Mouse (Mus musculus) MEL (cell line): ENCODE results near the gene Tfap2d.

Experiments used
- BHLHE40 ChIP-seq: IDR thresholded peaks from 2 replicates; pipeline ENCODE4 v1.6.1; 2012; ENCODE audit warnings: low read depth, mild to moderate bottlenecking, inconsistent platforms, low read length, improper control_type of control experiment, borderline replicate concordance
- CHD1 ChIP-seq: IDR thresholded peaks from 2 replicates; pipeline ENCODE4 v1.6.1; 2012; ENCODE audit warnings: low read depth, mild to moderate bottlenecking, inconsistent platforms, low read length, improper control_type of control experiment
- CTCF ChIP-seq, 3 experiments: IDR thresholded peaks in 2 of 3; conservative IDR thresholded peaks in 1 of 3; 2 replicates each; pipeline ENCODE4 v1.5.1; 2011 to 2012; ENCODE audit warnings: low read length in 3 of 3, low read depth in 2 of 3, mild to moderate bottlenecking in 2 of 3, improper control_type of control experiment in 1 of 3, inconsistent platforms in 1 of 3, mixed read lengths in 1 of 3, moderate library complexity in 1 of 3; ENCODE audit not compliant: control insufficient read depth in 1 of 3, insufficient read depth in 1 of 3, poor library complexity in 1 of 3, severe bottlenecking in 1 of 3
- EP300 ChIP-seq, 2 experiments: IDR thresholded peaks; 2 replicates each; pipeline ENCODE4 v1.6.1; 2011; ENCODE audit warnings: improper control_type of control experiment in 2 of 2, low read length in 2 of 2, low read depth in 1 of 2, mild to moderate bottlenecking in 1 of 2
- HCFC1 ChIP-seq: IDR thresholded peaks from 2 replicates; pipeline ENCODE4 v1.6.1; 2012; ENCODE audit warnings: low read depth, mild to moderate bottlenecking, inconsistent platforms, low read length, improper control_type of control experiment, moderate library complexity
- POLR2AphosphoS2 ChIP-seq: IDR thresholded peaks from 2 replicates; pipeline ENCODE4 v1.6.1; 2011; ENCODE audit warnings: low read length, improper control_type of control experiment
- RCOR1 ChIP-seq: IDR thresholded peaks from 2 replicates; pipeline ENCODE4 v1.6.1; 2012; ENCODE audit warnings: low read depth, mild to moderate bottlenecking, inconsistent platforms, low read length, improper control_type of control experiment
- TBP ChIP-seq: IDR thresholded peaks from 2 replicates; pipeline ENCODE4 v1.8.0; 2011; ENCODE audit warnings: low read depth, low read length, improper control_type of control experiment

DNA sequence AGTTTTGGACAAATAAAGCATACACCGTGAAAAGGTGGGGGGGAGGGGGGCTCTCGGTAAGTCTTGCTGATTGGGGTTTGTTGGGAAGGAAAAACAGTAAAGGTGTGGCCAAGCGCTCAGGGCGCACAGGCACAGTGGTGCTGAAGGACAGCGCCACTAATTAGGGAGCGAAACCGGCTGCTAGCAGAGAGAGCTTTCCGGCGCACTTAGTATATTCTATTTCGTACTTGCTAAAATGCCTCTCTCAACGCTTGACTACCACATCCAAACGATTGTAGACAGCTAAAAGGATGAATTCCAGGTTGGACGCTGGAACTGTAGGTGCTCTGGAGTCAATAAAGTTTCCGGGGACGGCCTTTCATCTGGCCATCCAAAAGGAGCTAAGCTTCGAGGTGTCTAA, 6.9 kb downstream of the Tfap2d start:
- TF ChIP-seq EP300 (IDR thresholded peaks at IDR 0.05; ENCODE audit: low read depth in 1 of 2, low read length in 2 of 2), result no peak
- TF ChIP-seq HCFC1, result no peak
- no peak for TF ChIP-seq RCOR1
- TF ChIP-seq POLR2AphosphoS2, result no peak
- TF ChIP-seq CTCF (IDR thresholded peaks at IDR 0.05 in 2 of 3, conservative IDR thresholded peaks at IDR 0.05 in 1 of 3; ENCODE audit: control insufficient read depth in 1 of 3, insufficient read depth in 1 of 3, low read depth in 2 of 3, low read length in 3 of 3, poor library complexity in 1 of 3, severe bottlenecking in 1 of 3), result no peak
- TF ChIP-seq TBP, result no peak
- no peak for TF ChIP-seq CHD1
- TF ChIP-seq BHLHE40, result no peak
